Mouse (Mus musculus): Measurements from ENCODE around the gene Atp10a. TPM values are rescaled to one million over a fixed set of nuclear protein-coding genes. Genes with fewer than 3 reads are reported as not detected.

The Atp10a gene
- polyA plus RNA-seq (2012; rRNA removed), result 6.2 and 6.9 TPM in 2 replicates

GRCm38 (mm10) chr7:58655866-58656265 is at the start of gene Atp10a:
Atp10a (plus strand) TSS chr7:58656166.
- no peaks in the 10 kb centered on the region for H3K27me3 ChIP-seq (ENCODE audit: control insufficient read depth, insufficient read depth, low read length)
- H3K4me3 ChIP-seq (replicated peaks; ENCODE audit: insufficient read depth, low read depth, low read length), result no peak within 1 kb of the TSS
- no peak for DNase-seq
- H3K27ac ChIP-seq (ENCODE audit: insufficient read depth, low read length), result no peak within 1 kb of the TSS
- no peaks in the 10 kb centered on the region for H3K4me1 ChIP-seq (ENCODE audit: control insufficient read depth, insufficient read depth, low read length)
- no peak for TF ChIP-seq CTCF (IDR thresholded peaks at IDR 0.05; ENCODE audit: borderline replicate concordance, insufficient read depth, low read depth, low read length)
- WGBS, result 80% methylated on average over 6 of the region's 6 CpGs

- no peak for TF ChIP-seq POLR2A (IDR thresholded peaks at IDR 0.05; ENCODE audit: borderline replicate concordance, insufficient read depth, low read length)
- TF ChIP-seq CTCF (IDR thresholded peaks at IDR 0.05; ENCODE audit: borderline replicate concordance, insufficient read depth, low read depth, low read length), result no peak
- no peak for DNase-seq
- no peaks in the 10 kb centered on the region for H3K4me1 ChIP-seq (ENCODE audit: control insufficient read depth, insufficient read depth, low read length)
- H3K4me3 ChIP-seq (replicated peaks; ENCODE audit: insufficient read depth, low read depth, low read length), result no peak overlapping the region
- H3K27me3 ChIP-seq (ENCODE audit: control insufficient read depth, insufficient read depth, low read length), result no peaks in the 10 kb centered on the region
- no peak overlapping the region for H3K27ac ChIP-seq (ENCODE audit: insufficient read depth, low read length)
- WGBS, result 72% methylated on average over 1 of the region's 1 CpGs
These were observed 37.9 kb upstream of the Atp10a start for GRCm38 (mm10) chr7:58618048-58618447.

- DNase-seq, result peak; percentile 7 to 22
- no peak for TF ChIP-seq POLR2A (IDR thresholded peaks at IDR 0.05; ENCODE audit: borderline replicate concordance, insufficient read depth, low read length)
- no peak for TF ChIP-seq CTCF (IDR thresholded peaks at IDR 0.05; ENCODE audit: borderline replicate concordance, insufficient read depth, low read depth, low read length)
- 54% methylated on average over 9 of the region's 9 CpGs for WGBS
- H3K27ac ChIP-seq (ENCODE audit: insufficient read depth, low read length), result no peak overlapping the region
- no peaks in the 10 kb centered on the region for H3K27me3 ChIP-seq (ENCODE audit: control insufficient read depth, insufficient read depth, low read length)
- no peaks in the 10 kb centered on the region for H3K4me1 ChIP-seq (ENCODE audit: control insufficient read depth, insufficient read depth, low read length)
- no peak overlapping the region for H3K4me3 ChIP-seq (replicated peaks; ENCODE audit: insufficient read depth, low read depth, low read length)
These were observed 29.4 kb upstream of the Atp10a start for GRCm38 (mm10) chr7:58626305-58627155.

GRCm38 (mm10) chr7:58627381-58627780 is 28.6 kb upstream of the Atp10a start:
- DNase-seq, result no peak
- Histone ChIP-seq H3K4me3 (replicated peaks; ENCODE audit: insufficient read depth, low read depth, low read length) (no peak overlapping the region), H3K27ac (ENCODE audit: insufficient read depth, low read length) (no peak overlapping the region), H3K4me1 (ENCODE audit: control insufficient read depth, insufficient read depth, low read length) (no peaks in the 10 kb centered on the region), H3K27me3 (ENCODE audit: control insufficient read depth, insufficient read depth, low read length) (no peaks in the 10 kb centered on the region)
- 20% methylated on average over 1 of the region's 1 CpGs for WGBS
- TF ChIP-seq CTCF (IDR thresholded peaks at IDR 0.05; ENCODE audit: borderline replicate concordance, insufficient read depth, low read depth, low read length), result no peak
- TF ChIP-seq POLR2A (IDR thresholded peaks at IDR 0.05; ENCODE audit: borderline replicate concordance, insufficient read depth, low read length), result no peak

- no peak overlapping the region for H3K27ac ChIP-seq (ENCODE audit: insufficient read depth, low read length)
- H3K4me3 ChIP-seq (replicated peaks; ENCODE audit: insufficient read depth, low read depth, low read length), result no peak overlapping the region
- 92% methylated on average over 2 of the region's 2 CpGs for WGBS
- H3K4me1 ChIP-seq (ENCODE audit: control insufficient read depth, insufficient read depth, low read length), result no peaks in the 10 kb centered on the region
- H3K27me3 ChIP-seq (ENCODE audit: control insufficient read depth, insufficient read depth, low read length), result no peaks in the 10 kb centered on the region
- no peak for DNase-seq
- TF ChIP-seq CTCF (IDR thresholded peaks at IDR 0.05; ENCODE audit: borderline replicate concordance, insufficient read depth, low read depth, low read length), result no peak
- no peak for TF ChIP-seq POLR2A (IDR thresholded peaks at IDR 0.05; ENCODE audit: borderline replicate concordance, insufficient read depth, low read length)
These were observed 26.7 kb upstream of the Atp10a start for GRCm38 (mm10) chr7:58629233-58629632.

- no peak for DNase-seq
- Histone ChIP-seq H3K4me1 (ENCODE audit: control insufficient read depth, insufficient read depth, low read length) (no peaks in the 10 kb centered on the region), H3K27ac (ENCODE audit: insufficient read depth, low read length) (no peak overlapping the region), H3K27me3 (ENCODE audit: control insufficient read depth, insufficient read depth, low read length) (no peaks in the 10 kb centered on the region), H3K4me3 (replicated peaks; ENCODE audit: insufficient read depth, low read depth, low read length) (no peak overlapping the region)
- WGBS, result 81% methylated on average over 1 of the region's 1 CpGs
- TF ChIP-seq POLR2A (IDR thresholded peaks at IDR 0.05; ENCODE audit: borderline replicate concordance, insufficient read depth, low read length) (no peak), CTCF (IDR thresholded peaks at IDR 0.05; ENCODE audit: borderline replicate concordance, insufficient read depth, low read depth, low read length) (no peak)
These were observed 22.3 kb upstream of the Atp10a start for GRCm38 (mm10) chr7:58633683-58634082.

- H3K27me3 ChIP-seq (ENCODE audit: control insufficient read depth, insufficient read depth, low read length), result no peaks in the 10 kb centered on the region
- no peak overlapping the region for H3K27ac ChIP-seq (ENCODE audit: insufficient read depth, low read length)
- no peak overlapping the region for H3K4me3 ChIP-seq (replicated peaks; ENCODE audit: insufficient read depth, low read depth, low read length)
- H3K4me1 ChIP-seq (ENCODE audit: control insufficient read depth, insufficient read depth, low read length), result no peaks in the 10 kb centered on the region
- 85% methylated on average over 2 of the region's 2 CpGs for WGBS
- DNase-seq, result no peak
- TF ChIP-seq CTCF (IDR thresholded peaks at IDR 0.05; ENCODE audit: borderline replicate concordance, insufficient read depth, low read depth, low read length) (no peak), POLR2A (IDR thresholded peaks at IDR 0.05; ENCODE audit: borderline replicate concordance, insufficient read depth, low read length) (no peak)
These were observed 16.3 kb upstream of the Atp10a start for GRCm38 (mm10) chr7:58639676-58640075.

GRCm38 (mm10) chr7:58640456-58640855 is 15.5 kb upstream of the Atp10a start:
- 84% methylated on average over 4 of the region's 4 CpGs for WGBS
- DNase-seq, result no peak
- Histone ChIP-seq H3K27me3 (ENCODE audit: control insufficient read depth, insufficient read depth, low read length) (no peaks in the 10 kb centered on the region), H3K4me1 (ENCODE audit: control insufficient read depth, insufficient read depth, low read length) (no peaks in the 10 kb centered on the region), H3K27ac (ENCODE audit: insufficient read depth, low read length) (no peak overlapping the region), H3K4me3 (replicated peaks; ENCODE audit: insufficient read depth, low read depth, low read length) (no peak overlapping the region)
- TF ChIP-seq CTCF (IDR thresholded peaks at IDR 0.05; ENCODE audit: borderline replicate concordance, insufficient read depth, low read depth, low read length) (no peak), POLR2A (IDR thresholded peaks at IDR 0.05; ENCODE audit: borderline replicate concordance, insufficient read depth, low read length) (no peak)

All from cerebellum, adult 2 months (tissue).